Mouse (Mus musculus) hindbrain, postnatal 0 days (tissue): ENCODE measurements around the gene Tmem30b. TPM values are rescaled to one million over a fixed set of nuclear protein-coding genes. Genes with fewer than 3 reads are reported as not detected.

Experiments used
- ATAC-seq: fragments of 200-750 bp; cut with Nextera tagmentation; 2 replicates; pipeline ENCODE4 v1.8.0; 2017; ENCODE audit warnings: mild to moderate bottlenecking, moderate TSS enrichment, moderate library complexity
- DNase-seq: peaks from one replicate; pipeline ENCODE4 v3.0.0-alpha.2; 2015; ENCODE audit warnings: low spot score
- H3K27ac ChIP-seq: fragments of 300-500 bp; sonication (generic); 2 replicates; pipeline ENCODE4 v1.5.1; 2014; ENCODE audit warnings: mild to moderate bottlenecking
- H3K27me3 ChIP-seq: fragments of 300-500 bp; sonication (generic); 2 replicates; pipeline ENCODE4 v1.6.1; 2014; ENCODE audit warnings: low read length, mixed read lengths; ENCODE audit not compliant: insufficient read depth
- H3K36me3 ChIP-seq: fragments of 300-500 bp; sonication (generic); 2 replicates; pipeline ENCODE4 v1.6.1; 2014; ENCODE audit warnings: low read length, mixed read lengths; ENCODE audit not compliant: insufficient read depth
- H3K4me1 ChIP-seq: fragments of 300-500 bp; sonication (generic); 2 replicates; pipeline ENCODE4 v1.6.1; 2014; ENCODE audit warnings: antibody characterized with exemption, low read length, mixed read lengths; ENCODE audit not compliant: insufficient read depth
- H3K4me2 ChIP-seq: fragments of 300-500 bp; sonication (generic); 2 replicates; pipeline ENCODE4 v1.6.1; 2014; ENCODE audit warnings: low read depth, mild to moderate bottlenecking, low read length, moderate library complexity, mixed read lengths
- H3K4me3 ChIP-seq: fragments of 300-500 bp; sonication (generic); 2 replicates; pipeline ENCODE4 v1.5.1; 2014; ENCODE audit warnings: low read length
- H3K9ac ChIP-seq: fragments of 300-500 bp; sonication (generic); replicated peaks from 2 replicates; pipeline ENCODE4 v1.6.1; 2014; ENCODE audit warnings: mild to moderate bottlenecking, low read length, moderate library complexity, mixed read lengths
- H3K9me3 ChIP-seq: fragments of 300-500 bp; sonication (generic); 2 replicates; pipeline ENCODE4 v1.6.1; 2016; ENCODE audit warnings: low read length, mixed read lengths
- CTCF ChIP-seq: IDR thresholded peaks from 2 replicates; pipeline ENCODE4 v1.5.1; 2016; ENCODE audit warnings: antibody characterized with exemption, control low read depth, low read depth
- WGBS: fragments of 180-500 bp; shearing (Covaris S2); extraction: QIAGEN DNeasy Blood & Tissue Kit; methylation state at CpG from one replicate; pipeline ENCODE4 v1.1.7; 2014; 5-methylcytosine and 5-hydroxymethylcytosine counted together
- polyA plus RNA-seq: library from polyadenylated mRNA; unstranded; fragments of >200 nt; fragmentation: Nextera tagmentation; extraction: Ambion mirVana; gene quantifications from 2 replicates; pipeline ENCODE4 v1.2.1, GENCODE M21; 2015
- total RNA-seq: library from RNA; depleted of rRNA; stranded (reverse); fragments of >200 nt; gene quantifications from 2 replicates; pipeline ENCODE4 v1.2.3, GENCODE M21; 2014

Gene Tmem30b
- total and polyA plus RNA-seq, 2 experiments from 2014 or later = 0.33 to 0.42 TPM

DNA sequence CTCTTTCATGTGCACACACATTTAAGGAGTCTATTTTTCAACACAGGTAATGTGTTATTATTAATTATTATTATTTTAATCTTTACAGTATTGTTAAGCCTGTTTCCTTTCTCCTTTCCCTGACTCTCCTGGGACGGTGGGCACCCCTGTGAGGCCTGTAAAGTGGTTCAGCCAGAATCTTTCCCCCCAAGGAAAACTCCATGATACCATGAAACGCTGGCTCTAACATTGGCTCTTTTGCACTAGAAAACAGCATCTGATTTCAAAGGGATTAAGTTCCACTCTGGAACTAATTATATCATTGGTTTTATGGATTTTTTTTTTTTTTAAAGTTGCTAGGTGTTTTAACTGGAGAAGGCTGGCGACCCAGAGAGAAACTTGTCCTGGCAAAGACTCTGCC is 24.2 kb downstream of the Tmem30b start:
- 65% methylated on average over 3 of the region's 3 CpGs for WGBS
- H3K9ac ChIP-seq = no peak overlapping the region
- no peak overlapping the region for H3K27ac ChIP-seq
- H3K27me3 ChIP-seq = no peaks in the 10 kb centered on the region
- ATAC-seq (no peak), DNase-seq (no peak)
- H3K36me3 ChIP-seq = no peaks in the 10 kb centered on the region
- no peak for TF ChIP-seq CTCF
- no peaks in the 10 kb centered on the region for H3K4me1 ChIP-seq
- H3K9me3 ChIP-seq = no peaks in the 10 kb centered on the region
- no peak overlapping the region for H3K4me3 ChIP-seq
- H3K4me2 ChIP-seq = no peak overlapping the region

- 71% methylated on average over 15 of the region's 15 CpGs for WGBS
- Histone ChIP-seq H3K4me1 (no peaks in the 10 kb centered on the region), H3K9ac (no peak overlapping the region), H3K27me3 (no peaks in the 10 kb centered on the region), H3K4me2 (no peak overlapping the region), H3K27ac (no peak overlapping the region), H3K9me3 (no peaks in the 10 kb centered on the region), H3K36me3 (no peaks in the 10 kb centered on the region), H3K4me3 (no peak overlapping the region)
- ATAC-seq = no peak
- no peak for TF ChIP-seq CTCF
- no peak for DNase-seq
Observed at GRCm38 (mm10) chr12:73521238-73521841, 24.9 kb downstream of the Tmem30b start.

DNA sequence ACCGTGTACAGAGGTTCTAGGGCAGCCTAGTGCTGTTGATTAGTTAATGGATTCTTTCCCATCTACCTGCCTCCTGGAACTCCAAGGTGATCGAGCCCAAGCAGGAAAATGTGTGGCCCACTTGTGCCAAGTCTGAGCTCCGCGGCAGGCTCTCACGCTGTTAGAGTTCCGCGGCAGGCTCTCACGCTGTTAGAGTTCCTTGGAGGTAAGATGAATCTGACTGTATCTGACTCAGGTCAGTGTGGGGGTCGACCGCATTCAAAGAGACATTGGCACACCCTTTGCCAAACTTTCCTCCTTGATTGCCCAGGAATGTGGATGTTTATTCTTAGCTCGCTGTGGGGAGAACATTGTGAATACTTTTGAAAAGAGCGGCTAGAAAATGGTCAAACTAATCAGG is 28.4 kb downstream of the Tmem30b start:
- Histone ChIP-seq H3K4me3 (no peak overlapping the region), H3K4me1 (no peaks in the 10 kb centered on the region), H3K27ac (no peak overlapping the region), H3K9ac (no peak overlapping the region), H3K27me3 (no peaks in the 10 kb centered on the region), H3K4me2 (no peak overlapping the region), H3K9me3 (no peaks in the 10 kb centered on the region), H3K36me3 (no peaks in the 10 kb centered on the region)
- no peak for ATAC-seq
- DNase-seq = no peak
- WGBS = 60% methylated on average over 12 of the region's 12 CpGs
- TF ChIP-seq CTCF = no peak

- no peaks in the 10 kb centered on the region for H3K36me3 ChIP-seq
- no peaks in the 10 kb centered on the region for H3K4me1 ChIP-seq
- no peak overlapping the region for H3K9ac ChIP-seq
- H3K4me3 ChIP-seq = no peak overlapping the region
- no peaks in the 10 kb centered on the region for H3K27me3 ChIP-seq
- peak; percentile 86 for DNase-seq
- WGBS = 47% methylated on average over 15 of the region's 15 CpGs
- peak; percentile 94 for TF ChIP-seq CTCF
- peak; percentile 82 for ATAC-seq
- peak overlapping the region; percentile 29 for H3K4me2 ChIP-seq
- H3K27ac ChIP-seq = no peak overlapping the region
- H3K9me3 ChIP-seq = no peaks in the 10 kb centered on the region
Observed at GRCm38 (mm10) chr12:73517022-73517709, 29.0 kb downstream of the Tmem30b start.

DNA sequence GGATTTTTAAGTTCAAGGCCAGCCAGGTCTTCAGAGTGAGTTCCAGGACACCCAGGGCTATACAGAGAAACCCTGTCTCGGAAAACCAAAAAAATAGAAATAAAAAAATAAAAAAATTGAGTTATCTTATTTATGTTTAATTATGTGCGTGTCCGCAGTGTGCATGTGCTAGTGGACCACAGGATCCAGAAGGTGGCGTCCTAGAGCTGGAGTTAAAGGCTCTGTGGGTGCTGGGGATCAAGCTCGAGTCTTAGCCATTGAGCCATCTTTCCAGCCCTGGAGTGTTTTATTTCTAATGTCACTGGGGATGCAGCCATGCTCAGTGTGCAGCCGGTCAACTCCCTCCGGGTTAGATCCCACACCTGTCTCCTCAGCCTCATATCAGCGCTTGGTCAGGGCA is 29.7 kb downstream of the Tmem30b start:
- 89% methylated on average over 8 of the region's 8 CpGs for WGBS
- TF ChIP-seq CTCF = no peak
- H3K27me3 ChIP-seq = no peaks in the 10 kb centered on the region
- H3K9ac ChIP-seq = no peak overlapping the region
- DNase-seq = no peak
- no peak overlapping the region for H3K4me3 ChIP-seq
- ATAC-seq = no peak
- H3K9me3 ChIP-seq = no peaks in the 10 kb centered on the region
- H3K36me3 ChIP-seq = no peaks in the 10 kb centered on the region
- no peaks in the 10 kb centered on the region for H3K4me1 ChIP-seq
- no peak overlapping the region for H3K27ac ChIP-seq
- no peak overlapping the region for H3K4me2 ChIP-seq

DNA sequence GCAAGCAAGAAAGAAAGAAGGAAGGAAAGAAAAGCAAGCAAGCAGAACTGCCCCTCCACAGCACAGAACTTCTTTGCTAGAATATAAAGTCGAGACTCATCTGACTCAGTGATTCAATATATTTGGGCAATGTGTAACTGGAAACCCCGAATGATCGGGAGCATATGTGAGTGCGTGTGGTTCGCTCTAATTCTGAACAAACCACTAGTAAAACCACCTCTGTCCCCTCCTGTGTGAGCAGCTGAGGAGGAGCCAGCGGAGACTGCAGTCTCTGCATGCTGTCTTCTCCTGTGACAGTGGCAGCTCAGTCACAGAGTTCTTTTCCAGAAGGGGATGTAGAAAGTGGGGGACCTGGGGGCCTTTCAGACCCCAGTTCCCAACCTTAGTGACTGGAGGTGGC is 31.5 kb downstream of the Tmem30b start:
- DNase-seq (no peak), ATAC-seq (no peak)
- no peaks in the 10 kb centered on the region for H3K27me3 ChIP-seq
- no peak overlapping the region for H3K9ac ChIP-seq
- TF ChIP-seq CTCF = no peak
- H3K4me1 ChIP-seq = no peaks in the 10 kb centered on the region
- no peak overlapping the region for H3K27ac ChIP-seq
- WGBS = 76% methylated on average over 6 of the region's 6 CpGs
- H3K9me3 ChIP-seq = no peaks in the 10 kb centered on the region
- no peak overlapping the region for H3K4me3 ChIP-seq
- H3K36me3 ChIP-seq = no peaks in the 10 kb centered on the region
- H3K4me2 ChIP-seq = no peak overlapping the region

DNA sequence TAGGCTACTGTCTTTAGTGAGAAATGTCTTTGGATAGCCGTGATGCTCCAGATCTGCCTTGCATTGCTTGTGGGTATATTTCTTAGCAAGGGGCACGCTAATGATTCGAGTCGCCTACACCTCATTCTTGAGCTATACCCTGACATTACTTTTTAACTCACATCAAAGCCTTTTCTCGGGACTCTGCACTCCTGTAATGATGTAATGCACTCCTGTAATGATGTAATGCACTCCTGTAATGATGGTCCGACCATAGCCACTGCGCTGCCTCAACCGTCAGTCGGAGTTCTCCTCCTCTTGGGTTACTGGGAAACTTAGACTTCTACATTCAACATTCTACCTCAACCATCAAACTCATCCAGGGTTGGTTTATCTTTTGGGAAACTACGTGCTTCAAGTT is 32.2 kb downstream of the Tmem30b start:
- ATAC-seq (no peak), DNase-seq (no peak)
- Histone ChIP-seq H3K4me2 (no peak overlapping the region), H3K4me3 (no peak overlapping the region), H3K9me3 (no peaks in the 10 kb centered on the region), H3K9ac (no peak overlapping the region), H3K27me3 (no peaks in the 10 kb centered on the region), H3K27ac (no peak overlapping the region), H3K4me1 (no peaks in the 10 kb centered on the region), H3K36me3 (no peaks in the 10 kb centered on the region)
- TF ChIP-seq CTCF = no peak
- 92% methylated on average over 10 of the region's 10 CpGs for WGBS
